Mouse (Mus musculus) thymus, adult 2 months (tissue): ENCODE measurements around the gene Grik3.

ENCODE experiments used
- CTCF ChIP-seq: fragments of 200-500 bp; IDR thresholded peaks from 2 replicates; pipeline ENCODE4 v1.5.1; 2012; ENCODE audit warnings: mild to moderate bottlenecking, control low read depth, low read length, moderate library complexity, borderline replicate concordance; ENCODE audit not compliant: control insufficient read depth, poor library complexity, insufficient read depth; ENCODE audit errors: extremely low read depth
- POLR2A ChIP-seq: fragments of 200-500 bp; IDR thresholded peaks from 2 replicates; pipeline ENCODE4 v1.6.1; 2012; ENCODE audit warnings: mild to moderate bottlenecking, low read length, control low read depth, moderate library complexity; ENCODE audit not compliant: control insufficient read depth, poor library complexity, insufficient read depth; ENCODE audit errors: extremely low read depth

GRCm38 (mm10) chr4:125709716-125710115 lies 219.2 kb downstream of the Grik3 start:
- TF ChIP-seq CTCF (no peak), POLR2A (no peak)
